Mouse (Mus musculus) CD4-positive, CD25-positive, alpha-beta regulatory T cell, adult 4 months (primary cell): ENCODE results near the gene Rps6ka2. TPM values are rescaled to one million over a fixed set of nuclear protein-coding genes. Genes with fewer than 3 reads are reported as not detected.

Experiments
- ATAC-seq: one replicate; pipeline ENCODE4 v1.8.0; 2017
- polyA plus RNA-seq, 2 experiments: library from polyadenylated mRNA; unstranded; fragments of 100-300 nt; shearing (Covaris generic); gene quantifications; one replicate each; pipeline ENCODE4 v1.2.1; 2017

The Rps6ka2 gene
- polyA plus RNA-seq, 2 experiments from 2014 or later: 0.58 to 0.87 TPM

GRCm38 (mm10) chr17:7221310-7221709 is 51.4 kb downstream of the Rps6ka2 start:
- no peak for ATAC-seq

- no peak for ATAC-seq
Measured at GRCm38 (mm10) chr17:7222198-7222597, 52.3 kb downstream of the Rps6ka2 start.

GRCm38 (mm10) chr17:7228545-7228944 is 58.6 kb downstream of the Rps6ka2 start:
- no peak for ATAC-seq

- ATAC-seq: no peak
Measured at GRCm38 (mm10) chr17:7231312-7231711, 61.4 kb downstream of the Rps6ka2 start.

- no peak for ATAC-seq
Measured at GRCm38 (mm10) chr17:7231790-7232189, 61.9 kb downstream of the Rps6ka2 start.

- no peak for ATAC-seq
Measured at GRCm38 (mm10) chr17:7232400-7232799, 62.5 kb downstream of the Rps6ka2 start.

GRCm38 (mm10) chr17:7233197-7233596 is 63.3 kb downstream of the Rps6ka2 start:
- ATAC-seq: no peak

GRCm38 (mm10) chr17:7237706-7238105 is 67.8 kb downstream of the Rps6ka2 start:
- no peak for ATAC-seq

GRCm38 (mm10) chr17:7238766-7239165 is 68.9 kb downstream of the Rps6ka2 start:
- ATAC-seq: no peak

GRCm38 (mm10) chr17:7240526-7240925 is 70.6 kb downstream of the Rps6ka2 start:
- ATAC-seq: no peak

GRCm38 (mm10) chr17:7245078-7245477 is 75.2 kb downstream of the Rps6ka2 start:
- no peak for ATAC-seq

- no peak for ATAC-seq
Measured at GRCm38 (mm10) chr17:7246893-7247556, 77.1 kb downstream of the Rps6ka2 start.

- ATAC-seq: no peak
Measured at GRCm38 (mm10) chr17:7250373-7250772, 80.5 kb downstream of the Rps6ka2 start.

- ATAC-seq: no peak
Measured at GRCm38 (mm10) chr17:7257208-7257607, 87.3 kb downstream of the Rps6ka2 start.

GRCm38 (mm10) chr17:7258748-7259359 is 88.9 kb downstream of the Rps6ka2 start:
- ATAC-seq: no peak

GRCm38 (mm10) chr17:7260360-7260759 is 90.4 kb downstream of the Rps6ka2 start:
- no peak for ATAC-seq

GRCm38 (mm10) chr17:7262056-7262455 is 92.1 kb downstream of the Rps6ka2 start:
- ATAC-seq: no peak

- ATAC-seq: no peak
Measured at GRCm38 (mm10) chr17:7262620-7263019, 92.7 kb downstream of the Rps6ka2 start.

GRCm38 (mm10) chr17:7264610-7265009 is 94.7 kb downstream of the Rps6ka2 start:
- ATAC-seq: no peak

GRCm38 (mm10) chr17:7265291-7265690 is 95.4 kb downstream of the Rps6ka2 start:
- ATAC-seq: no peak

- ATAC-seq: no peak
Measured at GRCm38 (mm10) chr17:7265705-7266368, 95.9 kb downstream of the Rps6ka2 start.

- no peak for ATAC-seq
Measured at GRCm38 (mm10) chr17:7267843-7268242, 97.9 kb downstream of the Rps6ka2 start.

- ATAC-seq: no peak
Measured at GRCm38 (mm10) chr17:7269151-7269806, 99.4 kb downstream of the Rps6ka2 start.
